In genomic region chr5:119673716-119674605, GRCm38 (mm10) we compare ENCODE assay signal across 10 mouse cellular contexts. TPM values are rescaled to one million over a fixed set of nuclear protein-coding genes. Genes with fewer than 3 reads are reported as not detected.
DNase-seq lines count a peak whose midpoint lies in the region; ATAC-seq and TF ChIP-seq lines count a peak whose summit lies in the region.
"Had no signal": no experiment of that assay in that cellular context is flagged by ENCODE, and none has a peak within 500 bp of the region (broad histone marks: within the 10 kb centered on the region; RNA-seq: fewer than 3 reads in every experiment).

No protein-coding gene starts in this region.

- peak overlapping the region; percentile 48 for H3K4me3 ChIP-seq in kidney, adult 2 months (ENCODE audit: insufficient read depth, low read depth, low read length)
- H3K4me3 ChIP-seq in embryonic facial prominence, embryonic 14.5 days (ENCODE audit: low read depth, low read length), result peak overlapping the region; percentile 51
- H3K4me3 ChIP-seq in liver, embryonic 14.5 days (ENCODE audit: insufficient read depth in 1 of 2, low read depth in 2 of 2, low read length in 2 of 2), result peak overlapping the region; percentile 43 to 50
- H3K4me3 ChIP-seq: megakaryocyte, embryonic 14.5 days had no signal

- no peak for ATAC-seq in embryonic facial prominence, embryonic 14.5 days (ENCODE audit: low read depth)
- no peak for ATAC-seq in liver, embryonic 14.5 days (ENCODE audit: insufficient read depth)

- peak overlapping the region; percentile 90 for H3K9ac ChIP-seq in embryonic facial prominence, embryonic 14.5 days (ENCODE audit: low read depth, low read length)
- no peak overlapping the region for H3K9ac ChIP-seq in liver, embryonic 14.5 days (replicated peaks)
- H3K9ac ChIP-seq: hindbrain, embryonic 15.5 days had no signal

- H3K4me1 ChIP-seq in kidney, adult 2 months (ENCODE audit: control insufficient read depth, insufficient read depth, low read length), result no peaks in the 10 kb centered on the region
- peaks cover 12% of the 10 kb centered on the region; the same call in 1 of the 2 replicates for H3K4me1 ChIP-seq in embryonic facial prominence, embryonic 14.5 days (ENCODE audit: control insufficient read depth, insufficient read depth, low read length)
- 0 out of 4 replicates have a peak, but pooled peaks cover 0 to 2% of the 10 kb centered on the region in 2 experiments for H3K4me1 ChIP-seq in liver, embryonic 14.5 days (replicated peaks; ENCODE audit: control insufficient read depth in 2 of 2, insufficient read depth in 2 of 2, low read length in 1 of 2)

- no peak for TF ChIP-seq POLR2A in kidney, adult 2 months (IDR thresholded peaks at IDR 0.05; ENCODE audit: low read depth, low read length)

- H3K4me2 ChIP-seq in embryonic facial prominence, embryonic 14.5 days (ENCODE audit: low read depth, low read length), result peak overlapping the region; percentile 93
- H3K4me2 ChIP-seq in liver, embryonic 14.5 days (ENCODE audit: low read depth), result peak overlapping the region; percentile 38
- H3K4me2 ChIP-seq: hindbrain, embryonic 15.5 days had no signal

- 29% methylated on average over 22 of the region's 22 CpGs for WGBS in kidney, adult 2 months
- 13% methylated on average over 22 of the region's 22 CpGs for WGBS in embryonic facial prominence, embryonic 14.5 days
- 18% methylated on average over 22 of the region's 22 CpGs for WGBS in liver, embryonic 14.5 days (ENCODE audit: insufficient replicate concordance)

- no peak for TF ChIP-seq CTCF in kidney, adult 2 months (conservative IDR thresholded peaks at IDR 0.05; ENCODE audit: insufficient read depth, insufficient read length, low read depth, low read length)
- TF ChIP-seq CTCF in liver, embryonic 14.5 days (IDR thresholded peaks at IDR 0.05; ENCODE audit: low read depth), result no peak

- DNase-seq in kidney, adult 2 months, result no peak
- no peak for DNase-seq in kidney, adult 18-20 months
- DNase-seq in NIH3T3 (ENCODE audit: low read depth), result peak; percentile 54
- no peak for DNase-seq in embryonic facial prominence, embryonic 14.5 days (ENCODE audit: low spot score)
- DNase-seq in liver, embryonic 14.5 days (ENCODE audit: low read depth in 3 of 3, low spot score in 3 of 3), result no peak
- DNase-seq in right cerebral cortex, postnatal 14 days, result no peak
- DNase-seq in cerebellum, adult 18-20 months, result no peak
- DNase-seq in cerebellum, adult 11 months, result no peak

- 0 out of 2 replicates have a peak, but pooled peaks cover 3% of the 10 kb centered on the region for H3K27me3 ChIP-seq in kidney, adult 2 months (replicated peaks; ENCODE audit: control insufficient read depth, insufficient read depth, low read length)
- peaks cover 34% of the 10 kb centered on the region for H3K27me3 ChIP-seq in embryonic facial prominence, embryonic 14.5 days (replicated peaks; ENCODE audit: control insufficient read depth, insufficient read depth, low read length)
- peaks cover 62% of the 10 kb centered on the region for H3K27me3 ChIP-seq in liver, embryonic 14.5 days (ENCODE audit: control insufficient read depth, insufficient read depth, low read length)

- H3K36me3 ChIP-seq in kidney, adult 2 months (ENCODE audit: control insufficient read depth, insufficient read depth, low read length), result no peaks in the 10 kb centered on the region
- peaks cover 42% of the 10 kb centered on the region for H3K36me3 ChIP-seq in embryonic facial prominence, embryonic 14.5 days (ENCODE audit: control insufficient read depth, insufficient read depth, low read length)
- H3K36me3 ChIP-seq in liver, embryonic 14.5 days (replicated peaks; ENCODE audit: control insufficient read depth, insufficient read depth, low read depth), result no peaks in the 10 kb centered on the region
- H3K36me3 ChIP-seq: hindbrain, embryonic 15.5 days had no signal

- no peak for TF ChIP-seq EP300 in liver, embryonic 14.5 days (IDR thresholded peaks at IDR 0.05; ENCODE audit: low read depth)

- no peaks in the 10 kb centered on the region for H3K9me3 ChIP-seq in embryonic facial prominence, embryonic 14.5 days (ENCODE audit: control insufficient read depth, low read length)
- no peaks in the 10 kb centered on the region for H3K9me3 ChIP-seq in liver, embryonic 14.5 days (ENCODE audit: control insufficient read depth, low read length)
- H3K9me3 ChIP-seq: hindbrain, embryonic 15.5 days; megakaryocyte, embryonic 14.5 days had no signal

- no peak overlapping the region for H3K27ac ChIP-seq in kidney, adult 2 months (ENCODE audit: insufficient read depth, low read depth, low read length)
- H3K27ac ChIP-seq in embryonic facial prominence, embryonic 14.5 days (replicated peaks; ENCODE audit: low read depth, low read length), result peak overlapping the region; percentile 98
- no peak overlapping the region for H3K27ac ChIP-seq in liver, embryonic 14.5 days
- H3K27ac ChIP-seq: hindbrain, embryonic 15.5 days had no signal

RNA-seq across cellular contexts. Expression of gene Tbx3, which starts 3.5 kb away (rescaled TPM):
- polyA plus RNA-seq in kidney, adult 2 months (2012; rRNA removed), result 6.9 and 12.2 TPM in 2 replicates
- 22.6 and 31.5 TPM in 2 replicates for polyA plus RNA-seq in embryonic facial prominence, embryonic 14.5 days (2014; fragmentation: Nextera tagmentation; extraction: Ambion mirVana)
- polyA plus RNA-seq in liver, embryonic 14.5 days (2012; rRNA removed), result 1.4 and 1.7 TPM in 2 replicates
- polyA plus RNA-seq in liver, embryonic 14.5 days (2014; fragmentation: Nextera tagmentation; extraction: Ambion mirVana), result 2.0 and 2.4 TPM in 2 replicates
